Mouse (Mus musculus) heart, adult 2 months (tissue): ENCODE data around the gene Vdac1.
"Not testable (repeated sequence)": the region's sequence is repeated elsewhere in the genome, so short reads cannot be mapped to it uniquely, and the experiment has no call there.

Experiments used
- CTCF ChIP-seq: fragments of 200-600 bp; IDR thresholded peaks from 2 replicates; pipeline ENCODE4 v1.8.1; 2022; ENCODE audit warnings: antibody characterized with exemption, mild to moderate bottlenecking, moderate library complexity
- EP300 ChIP-seq: fragments of 200-500 bp; IDR thresholded peaks from 2 replicates; pipeline ENCODE4 v1.6.1; 2011; ENCODE audit warnings: low read depth, low read length, control low read depth; ENCODE audit not compliant: insufficient read depth
- POLR2A ChIP-seq: fragments of 200-500 bp; IDR thresholded peaks from 2 replicates; pipeline ENCODE4 v1.6.1; 2011; ENCODE audit warnings: mild to moderate bottlenecking, low read depth, low read length, control low read depth; ENCODE audit not compliant: insufficient read depth

DNA sequence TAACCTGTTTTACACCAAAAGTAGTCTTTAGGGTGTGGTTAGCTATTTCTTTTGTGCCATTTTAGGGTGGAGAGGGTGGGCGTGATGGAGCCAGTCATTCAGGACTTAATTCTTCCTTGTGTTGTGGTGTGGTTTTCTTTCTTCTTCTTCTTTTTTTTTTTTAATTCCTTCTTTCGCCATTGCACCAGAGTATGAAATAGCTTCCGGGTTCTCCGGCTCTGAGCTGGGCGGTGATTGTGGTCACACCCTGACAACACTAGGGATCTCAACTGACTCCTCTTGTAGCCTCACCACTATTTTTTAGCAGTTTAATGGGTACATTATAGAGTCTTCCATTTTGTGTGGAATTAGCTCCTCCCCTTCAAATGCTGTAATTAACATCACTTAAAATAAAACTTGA is 28.3 kb downstream of the Vdac1 start:
- not testable (repeated sequence) for TF ChIP-seq POLR2A, CTCF, EP300
